Comparison of ENCODE assay signal across 12 mouse cellular contexts in the genomic region with DNA sequence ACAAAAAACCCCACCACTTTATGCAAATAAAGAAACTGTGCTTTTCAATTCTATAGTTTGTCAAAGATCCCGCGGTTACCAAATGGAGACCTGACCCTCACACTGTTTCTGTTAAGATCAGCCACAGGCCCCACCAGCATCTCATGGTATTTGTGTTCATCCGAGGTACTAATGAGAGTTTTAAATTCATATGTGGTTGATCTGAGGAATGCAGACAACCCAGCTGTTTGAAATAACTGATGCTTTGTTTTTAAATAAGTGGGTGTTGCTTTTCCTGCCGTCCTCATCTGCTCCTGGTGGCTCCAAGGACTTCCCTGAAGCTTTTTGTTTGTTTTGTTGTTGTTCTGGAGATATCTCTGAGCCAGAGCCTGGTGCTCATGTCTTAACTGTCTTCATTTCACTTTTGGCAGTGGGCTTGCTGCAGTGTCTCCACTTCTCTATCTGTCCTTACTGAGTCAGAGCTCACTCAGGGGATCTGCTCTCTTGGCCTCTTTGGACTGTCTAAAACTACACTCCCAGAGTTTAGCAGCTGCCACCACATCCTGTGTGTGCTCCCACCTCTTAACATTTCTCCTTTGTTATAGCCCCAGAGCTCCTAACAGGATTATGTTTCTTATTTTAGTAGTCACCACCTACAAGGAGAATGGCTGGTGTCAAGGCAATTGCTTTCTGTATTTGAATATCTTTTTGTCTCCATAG. TPM values are rescaled to one million over a fixed set of nuclear protein-coding genes. Genes with fewer than 3 reads are reported as not detected.
A peak's percentile ranks its signal among the peaks of the same experiment; 100 is the strongest.
DNase-seq lines count a peak whose midpoint lies in the region; ATAC-seq lines count a peak whose summit lies in the region.
"Had no signal": no experiment of that assay in that cellular context is flagged by ENCODE, and none has a peak within 500 bp of the region (broad histone marks: within the 10 kb centered on the region; RNA-seq: fewer than 3 reads in every experiment).

No protein-coding gene starts in this region.

- H3K4me2 ChIP-seq in kidney, embryonic 15.5 days: no peak overlapping the region
- no peak overlapping the region for H3K4me2 ChIP-seq in embryonic facial prominence, embryonic 11.5 days (ENCODE audit: low read depth, low read length)
- H3K4me2 ChIP-seq in heart, embryonic 12.5 days: no peak overlapping the region
- H3K4me2 ChIP-seq: intestine, embryonic 15.5 days; limb, embryonic 15.5 days; midbrain, embryonic 13.5 days had no signal

- H3K36me3 ChIP-seq in kidney, embryonic 15.5 days: no peaks in the 10 kb centered on the region
- H3K36me3 ChIP-seq in embryonic facial prominence, embryonic 11.5 days (replicated peaks; ENCODE audit: control insufficient read depth, insufficient read depth, low read depth, low read length): no peaks in the 10 kb centered on the region
- peaks cover 7% of the 10 kb centered on the region; the same call in 1 of the 2 replicates for H3K36me3 ChIP-seq in heart, embryonic 12.5 days
- H3K36me3 ChIP-seq: intestine, embryonic 15.5 days; limb, embryonic 15.5 days had no signal

- peak; percentile 36; the same call in 1 of the 2 replicates for ATAC-seq in kidney, embryonic 15.5 days (replicated peaks; ENCODE audit: low FRiP score)
- 0 out of 2 replicates have a peak, but pooled peaks have one; percentile 52 for ATAC-seq in embryonic facial prominence, embryonic 11.5 days (replicated peaks; ENCODE audit: insufficient number of reproducible peaks, low FRiP score, low TSS enrichment, low read depth)
- ATAC-seq in heart, embryonic 12.5 days (ENCODE audit: insufficient number of reproducible peaks, low FRiP score): no peak
- ATAC-seq: intestine, embryonic 15.5 days; midbrain, embryonic 13.5 days had no signal

- no peaks in the 10 kb centered on the region for H3K9me3 ChIP-seq in kidney, embryonic 15.5 days (replicated peaks)
- H3K9me3 ChIP-seq in embryonic facial prominence, embryonic 11.5 days (replicated peaks; ENCODE audit: control insufficient read depth, low read length): no peaks in the 10 kb centered on the region
- no peaks in the 10 kb centered on the region; the same call in 1 of the 2 replicates for H3K9me3 ChIP-seq in heart, embryonic 12.5 days (replicated peaks)
- H3K9me3 ChIP-seq: intestine, embryonic 15.5 days; limb, embryonic 15.5 days; midbrain, embryonic 13.5 days had no signal

- H3K9ac ChIP-seq in kidney, embryonic 15.5 days: no peak overlapping the region
- no peak overlapping the region for H3K9ac ChIP-seq in embryonic facial prominence, embryonic 11.5 days (replicated peaks; ENCODE audit: low read length)
- no peak overlapping the region for H3K9ac ChIP-seq in heart, embryonic 12.5 days
- H3K9ac ChIP-seq: intestine, embryonic 15.5 days; limb, embryonic 15.5 days; midbrain, embryonic 13.5 days had no signal

- 45% methylated on average over 4 of the region's 4 CpGs for WGBS in kidney, embryonic 15.5 days
- 45% methylated on average over 4 of the region's 4 CpGs for WGBS in embryonic facial prominence, embryonic 11.5 days
- WGBS in heart, embryonic 12.5 days: 39% methylated on average over 4 of the region's 4 CpGs

- H3K27ac ChIP-seq in kidney, embryonic 15.5 days: peak overlapping the region; percentile 27
- no peak overlapping the region for H3K27ac ChIP-seq in embryonic facial prominence, embryonic 11.5 days (replicated peaks; ENCODE audit: low read depth, low read length)
- H3K27ac ChIP-seq in heart, embryonic 12.5 days (ENCODE audit: poor library complexity, severe bottlenecking): peak overlapping the region; percentile 75
- H3K27ac ChIP-seq: intestine, embryonic 15.5 days; limb, embryonic 15.5 days; midbrain, embryonic 13.5 days had no signal

- no peak overlapping the region for H3K4me3 ChIP-seq in kidney, embryonic 15.5 days (replicated peaks)
- no peak overlapping the region for H3K4me3 ChIP-seq in embryonic facial prominence, embryonic 11.5 days (ENCODE audit: low read depth, low read length)
- no peak overlapping the region for H3K4me3 ChIP-seq in heart, embryonic 12.5 days
- H3K4me3 ChIP-seq: intestine, embryonic 15.5 days; limb, embryonic 15.5 days; midbrain, embryonic 13.5 days had no signal

- H3K27me3 ChIP-seq in kidney, embryonic 15.5 days: no peaks in the 10 kb centered on the region
- no peaks in the 10 kb centered on the region for H3K27me3 ChIP-seq in embryonic facial prominence, embryonic 11.5 days (ENCODE audit: control insufficient read depth, insufficient read depth, low read length)
- no peaks in the 10 kb centered on the region for H3K27me3 ChIP-seq in heart, embryonic 12.5 days (replicated peaks)
- H3K27me3 ChIP-seq: CH12.LX; intestine, embryonic 15.5 days; limb, embryonic 15.5 days; midbrain, embryonic 13.5 days had no signal

- peaks cover 11% of the 10 kb centered on the region for H3K4me1 ChIP-seq in kidney, embryonic 15.5 days
- no peaks in the 10 kb centered on the region for H3K4me1 ChIP-seq in embryonic facial prominence, embryonic 11.5 days (ENCODE audit: control insufficient read depth, insufficient read depth, low read length)
- H3K4me1 ChIP-seq in heart, embryonic 12.5 days (replicated peaks): peaks cover 44% of the 10 kb centered on the region

- no peak for DNase-seq in kidney, adult 18-20 months
- DNase-seq in 416B (ENCODE audit: low read depth): peak; percentile 81
- DNase-seq in embryonic facial prominence, embryonic 11.5 days (ENCODE audit: low spot score): no peak
- no peak for DNase-seq in thymus, postnatal 0 days (ENCODE audit: low spot score)
- no peak for DNase-seq in cerebellum, adult 11 months
- no peak for DNase-seq in urinary bladder, postnatal 25 days (ENCODE audit: low spot score)

RNA-seq across cellular contexts. Expression of a gene that starts 39.1 kb away (rescaled TPM):
- polyA plus RNA-seq in kidney, embryonic 15.5 days (2015; fragmentation: Nextera tagmentation; extraction: Ambion mirVana): 4.8 and 6.3 TPM in 2 replicates
- polyA plus RNA-seq in embryonic facial prominence, embryonic 11.5 days (2014; fragmentation: Nextera tagmentation; extraction: Ambion mirVana): 7.4 and 8.0 TPM in 2 replicates
- 25.9 TPM in 2 replicates for polyA plus RNA-seq in heart, embryonic 12.5 days (2016; fragmentation: Nextera tagmentation; extraction: Ambion mirVana)
- 0.89 and 1.0 TPM in 2 replicates for polyA plus RNA-seq in thymus, postnatal 0 days (2015; fragmentation: Nextera tagmentation; extraction: Ambion mirVana)
